8 mouse cellular contexts compared by ENCODE assay signal in the genomic region with DNA sequence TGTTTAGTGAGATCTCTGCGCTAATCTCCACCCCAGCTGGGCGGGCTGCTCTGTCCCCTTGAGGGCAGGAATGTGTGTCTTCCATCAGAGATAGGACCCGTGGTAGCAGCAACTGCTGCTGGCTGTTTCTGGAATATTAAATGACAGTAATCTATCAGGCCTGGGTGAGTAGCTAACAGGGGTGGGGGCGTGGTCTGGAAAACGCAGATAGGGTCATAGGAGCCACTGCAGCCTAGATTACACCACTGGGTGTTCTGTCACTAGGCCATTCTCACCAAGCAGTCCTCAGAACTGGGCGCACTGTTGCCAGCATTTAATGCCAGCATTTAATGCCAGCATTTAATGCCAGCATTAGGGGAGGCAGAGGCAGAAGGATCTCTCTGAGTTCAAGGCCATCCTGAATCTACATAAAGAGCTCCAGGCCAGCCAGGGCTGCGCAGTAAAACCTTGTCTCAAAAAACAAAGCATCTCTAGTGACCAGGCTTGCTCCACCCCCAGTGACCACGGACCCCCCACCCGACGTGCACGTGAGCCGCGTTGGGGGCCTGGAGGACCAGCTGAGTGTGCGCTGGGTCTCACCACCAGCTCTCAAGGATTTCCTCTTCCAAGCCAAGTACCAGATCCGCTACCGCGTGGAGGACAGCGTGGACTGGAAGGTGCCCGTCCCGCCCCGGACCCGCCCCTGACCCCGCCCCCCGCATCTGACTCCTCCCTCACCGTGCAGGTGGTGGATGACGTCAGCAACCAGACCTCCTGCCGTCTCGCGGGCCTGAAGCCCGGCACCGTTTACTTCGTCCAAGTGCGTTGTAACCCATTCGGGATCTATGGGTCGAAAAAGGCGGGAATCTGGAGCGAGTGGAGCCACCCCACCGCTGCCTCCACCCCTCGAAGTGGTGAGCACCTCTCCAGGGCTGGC. TPM values are rescaled to one million over a fixed set of nuclear protein-coding genes. Genes with fewer than 3 reads are reported as not detected.
A peak's percentile ranks its signal among the peaks of the same experiment; 100 is the strongest.
DNase-seq lines count a peak whose midpoint lies in the region; ATAC-seq lines count a peak whose summit lies in the region.

No protein-coding gene starts in this region.

- ATAC-seq in heart, embryonic 11.5 days (replicated peaks; ENCODE audit: insufficient number of reproducible peaks, low FRiP score, low TSS enrichment): no peak
- no peak for ATAC-seq in forebrain, embryonic 13.5 days
- ATAC-seq in limb, embryonic 15.5 days (ENCODE audit: insufficient number of reproducible peaks, low FRiP score, low TSS enrichment, low read depth): no peak

- H3K27me3 ChIP-seq in heart, embryonic 11.5 days (ENCODE audit: control insufficient read depth, insufficient read depth, low read length): peaks cover 81% of the 10 kb centered on the region
- H3K27me3 ChIP-seq in forebrain, embryonic 13.5 days: peaks cover 86% of the 10 kb centered on the region
- peaks cover 60% of the 10 kb centered on the region for H3K27me3 ChIP-seq in limb, embryonic 15.5 days
- H3K27me3 ChIP-seq in splenic B cell, adult 2 months (ENCODE audit: control insufficient read depth, insufficient read depth, low read length, poor library complexity, severe bottlenecking): no peaks in the 10 kb centered on the region

- no peak overlapping the region; the same call in 1 of the 2 replicates for H3K9ac ChIP-seq in heart, embryonic 11.5 days (ENCODE audit: low read depth, low read length)
- H3K9ac ChIP-seq in forebrain, embryonic 13.5 days: no peak overlapping the region
- H3K9ac ChIP-seq in limb, embryonic 15.5 days: no peak overlapping the region

- WGBS in heart, embryonic 11.5 days (ENCODE audit: insufficient replicate concordance): 8% methylated on average over 35 of the region's 39 CpGs
- 8% methylated on average over 39 of the region's 39 CpGs for WGBS in forebrain, embryonic 13.5 days
- 15% methylated on average over 38 of the region's 39 CpGs for WGBS in limb, embryonic 15.5 days

- H3K4me1 ChIP-seq in heart, embryonic 11.5 days (ENCODE audit: control insufficient read depth, insufficient read depth, low read length): peaks cover 25% of the 10 kb centered on the region
- peaks cover 41% of the 10 kb centered on the region for H3K4me1 ChIP-seq in forebrain, embryonic 13.5 days
- H3K4me1 ChIP-seq in limb, embryonic 15.5 days: peaks cover 67% of the 10 kb centered on the region

- peak overlapping the region; percentile 44 for H3K4me2 ChIP-seq in heart, embryonic 11.5 days
- peak overlapping the region; percentile 27 for H3K4me2 ChIP-seq in forebrain, embryonic 13.5 days
- H3K4me2 ChIP-seq in limb, embryonic 15.5 days: peak overlapping the region; percentile 32

- H3K27ac ChIP-seq in heart, embryonic 11.5 days (ENCODE audit: low read depth, low read length): no peak overlapping the region
- H3K27ac ChIP-seq in forebrain, embryonic 13.5 days: no peak overlapping the region
- no peak overlapping the region for H3K27ac ChIP-seq in limb, embryonic 15.5 days

- DNase-seq in heart, adult 11 months: no peak
- peak; percentile 69 for DNase-seq in ES-CJ7 (ENCODE audit: low read depth, low spot score)
- DNase-seq in splenic B cell, adult 2 months (ENCODE audit: low read depth, low spot score): peak; percentile 82
- no peak for DNase-seq in ovary, postnatal 14 days (ENCODE audit: low spot score)
- no peak for DNase-seq in layer of hippocampus, adult 18-20 months (ENCODE audit: low spot score in 2 of 2)

- H3K36me3 ChIP-seq in heart, embryonic 11.5 days (ENCODE audit: control insufficient read depth, insufficient read depth, low read length): no peaks in the 10 kb centered on the region
- peaks cover 8% of the 10 kb centered on the region; the same call in 1 of the 2 replicates for H3K36me3 ChIP-seq in forebrain, embryonic 13.5 days (ENCODE audit: poor library complexity, severe bottlenecking)
- no peaks in the 10 kb centered on the region for H3K36me3 ChIP-seq in limb, embryonic 15.5 days
- no peaks in the 10 kb centered on the region for H3K36me3 ChIP-seq in splenic B cell, adult 2 months (ENCODE audit: control insufficient read depth, insufficient read depth, low read length, poor library complexity, severe bottlenecking)

- no peaks in the 10 kb centered on the region for H3K9me3 ChIP-seq in heart, embryonic 11.5 days (replicated peaks; ENCODE audit: control insufficient read depth, low read length)
- no peaks in the 10 kb centered on the region for H3K9me3 ChIP-seq in forebrain, embryonic 13.5 days (replicated peaks)
- H3K9me3 ChIP-seq in limb, embryonic 15.5 days: no peaks in the 10 kb centered on the region

- peak overlapping the region; percentile 12; the same call in 1 of the 2 replicates for H3K4me3 ChIP-seq in heart, embryonic 11.5 days (ENCODE audit: low read depth, low read length)
- peak overlapping the region; percentile 19 for H3K4me3 ChIP-seq in forebrain, embryonic 13.5 days
- H3K4me3 ChIP-seq in limb, embryonic 15.5 days: peak overlapping the region; percentile 10; the same call in 1 of the 2 replicates

RNA-seq across cellular contexts. Expression of gene Rex1bd, which starts 5.9 kb away (rescaled TPM):
- polyA plus RNA-seq in heart, embryonic 11.5 days (2014; fragmentation: Nextera tagmentation; extraction: Ambion mirVana): 109 and 124 TPM in 2 replicates
- polyA plus RNA-seq in forebrain, embryonic 13.5 days (2015; fragmentation: Nextera tagmentation; extraction: Ambion mirVana): 150 and 154 TPM in 2 replicates
- polyA plus RNA-seq in limb, embryonic 15.5 days (2015; fragmentation: Nextera tagmentation; extraction: Ambion mirVana): 136 and 149 TPM in 2 replicates
- total RNA-seq in layer of hippocampus, adult 18-20 months (2021): 100 to 1,000 TPM in 1 of 2 experiments, 10 to 100 TPM in 1; 96.5 to 104 TPM

RNA-seq across cellular contexts. Expression of gene Crlf1, which starts 7.7 kb away (rescaled TPM):
- polyA plus RNA-seq in heart, embryonic 11.5 days (2014; fragmentation: Nextera tagmentation; extraction: Ambion mirVana): 0.80 and 3.8 TPM in 2 replicates
- polyA plus RNA-seq in forebrain, embryonic 13.5 days (2015; fragmentation: Nextera tagmentation; extraction: Ambion mirVana): 0.86 and 0.92 TPM in 2 replicates
- 91.2 and 97.7 TPM in 2 replicates for polyA plus RNA-seq in limb, embryonic 15.5 days (2015; fragmentation: Nextera tagmentation; extraction: Ambion mirVana)
- total RNA-seq in layer of hippocampus, adult 18-20 months (2021): 10 to 100 TPM; 33.1 to 38.2 TPM

RNA-seq across cellular contexts. Expression of gene Uba52, which starts 10.0 kb away (rescaled TPM):
- polyA plus RNA-seq in heart, embryonic 11.5 days (2014; fragmentation: Nextera tagmentation; extraction: Ambion mirVana): 798 and 827 TPM in 2 replicates
- 812 and 920 TPM in 2 replicates for polyA plus RNA-seq in forebrain, embryonic 13.5 days (2015; fragmentation: Nextera tagmentation; extraction: Ambion mirVana)
- polyA plus RNA-seq in limb, embryonic 15.5 days (2015; fragmentation: Nextera tagmentation; extraction: Ambion mirVana): 859 and 940 TPM in 2 replicates
- 1,000 to 10,000 TPM; 1,062 to 1,079 TPM for total RNA-seq in layer of hippocampus, adult 18-20 months (2021)

RNA-seq across cellular contexts. Expression of gene Tmem59l, which starts 13.5 kb away (rescaled TPM):
- polyA plus RNA-seq in heart, embryonic 11.5 days (2014; fragmentation: Nextera tagmentation; extraction: Ambion mirVana): 0.44 and 0.86 TPM in 2 replicates
- polyA plus RNA-seq in forebrain, embryonic 13.5 days (2015; fragmentation: Nextera tagmentation; extraction: Ambion mirVana): 32.5 and 38.0 TPM in 2 replicates
- polyA plus RNA-seq in limb, embryonic 15.5 days (2015; fragmentation: Nextera tagmentation; extraction: Ambion mirVana): 6.9 and 9.6 TPM in 2 replicates
- 100 to 1,000 TPM; 326 to 327 TPM for total RNA-seq in layer of hippocampus, adult 18-20 months (2021)

RNA-seq across cellular contexts. Expression of gene Klhl26, which starts 23.9 kb away (rescaled TPM):
- 9.2 and 10.1 TPM in 2 replicates for polyA plus RNA-seq in heart, embryonic 11.5 days (2014; fragmentation: Nextera tagmentation; extraction: Ambion mirVana)
- 15.3 and 16.4 TPM in 2 replicates for polyA plus RNA-seq in forebrain, embryonic 13.5 days (2015; fragmentation: Nextera tagmentation; extraction: Ambion mirVana)
- polyA plus RNA-seq in limb, embryonic 15.5 days (2015; fragmentation: Nextera tagmentation; extraction: Ambion mirVana): 27.9 and 28.2 TPM in 2 replicates
- 10 to 100 TPM; 54.1 to 62.0 TPM for total RNA-seq in layer of hippocampus, adult 18-20 months (2021)

Comparison
In these comparisons a context has a peak if more than half of its experiments do, and no peak if none do; other contexts are left out.
1. DNase-seq: peak in ES-CJ7 (single experiment) and splenic B cell, adult 2 months (single experiment); none in heart, adult 11 months (single experiment), ovary, postnatal 14 days (single experiment) and layer of hippocampus, adult 18-20 months (0 of 2).
2. RNA of gene Crlf1, which starts 7.7 kb away (polyA plus RNA-seq): 91.2 to 97.7 TPM in limb, embryonic 15.5 days; 0.86 to 0.92 TPM in forebrain, embryonic 13.5 days and 0.80 to 3.8 TPM in heart, embryonic 11.5 days; every median in the first group is over 10 times any median in the second.
3. Peak in every context shown above with its lines, with median percentiles within 50 percentile points of each other: H3K4me2 ChIP-seq and H3K4me3 ChIP-seq.